Comparison of ENCODE assay signal across 7 mouse cellular contexts in genomic region chr2:29934906-29935599, GRCm38 (mm10). TPM values are rescaled to one million over a fixed set of nuclear protein-coding genes. Genes with fewer than 3 reads are reported as not detected.
DNase-seq lines count a peak whose midpoint lies in the region; ATAC-seq lines count a peak whose summit lies in the region.

Gene Gle1 (plus strand): TSS chr2:29935426.

- peak within 1 kb of the TSS; percentile 97 for H3K4me3 ChIP-seq in intestine, embryonic 16.5 days (ENCODE audit: low read length)
- H3K4me3 ChIP-seq in midbrain, embryonic 11.5 days (ENCODE audit: low read depth, low read length), result peak within 1 kb of the TSS; percentile 65

- H3K27me3 ChIP-seq in intestine, embryonic 16.5 days (replicated peaks; ENCODE audit: control insufficient read depth, insufficient read depth, low read length), result no peaks in the 10 kb centered on the region
- no peaks in the 10 kb centered on the region for H3K27me3 ChIP-seq in midbrain, embryonic 11.5 days (ENCODE audit: control insufficient read depth, insufficient read depth, low read length)

- peaks cover 5% of the 10 kb centered on the region for H3K4me1 ChIP-seq in intestine, embryonic 16.5 days (ENCODE audit: control insufficient read depth, insufficient read depth, low read length)
- peaks cover 4% of the 10 kb centered on the region; the same call in 1 of the 2 replicates for H3K4me1 ChIP-seq in midbrain, embryonic 11.5 days (ENCODE audit: control insufficient read depth, insufficient read depth, low read length)

- ATAC-seq in intestine, embryonic 16.5 days, result peak; percentile 98
- peak; percentile 96 for ATAC-seq in midbrain, embryonic 11.5 days (ENCODE audit: low FRiP score)

- intact Hi-C loops in left cerebral cortex, postnatal 36 days (cut with DNase I), result loop anchor here (1.0 kb wide), 1 partner anchor 42 kb away; no protein-coding TSS in a partner anchor

- WGBS in intestine, embryonic 16.5 days, result 3% methylated on average over 44 of the region's 44 CpGs
- WGBS in midbrain, embryonic 11.5 days, result 4% methylated on average over 44 of the region's 44 CpGs

- peak within 1 kb of the TSS; percentile 80 for H3K9ac ChIP-seq in intestine, embryonic 16.5 days (ENCODE audit: low read depth, low read length)
- H3K9ac ChIP-seq in midbrain, embryonic 11.5 days (ENCODE audit: low read length), result peak within 1 kb of the TSS; percentile 68

- peaks cover 3% of the 10 kb centered on the region; the same call in 1 of the 2 replicates for H3K36me3 ChIP-seq in intestine, embryonic 16.5 days (ENCODE audit: control insufficient read depth, insufficient read depth, low read length)
- peaks cover 14% of the 10 kb centered on the region for H3K36me3 ChIP-seq in midbrain, embryonic 11.5 days (ENCODE audit: control insufficient read depth, insufficient read depth, low read length)

- peak; percentile 94 for DNase-seq in adrenal gland, adult 8-10 months
- peak; percentile 97 for DNase-seq in embryo, embryonic 9.5 days (ENCODE audit: extremely low spot score)
- DNase-seq in gastrocnemius, postnatal 4 days (ENCODE audit: low spot score in 2 of 2), result peak; percentile 96 to 97
- DNase-seq in left cerebral cortex, postnatal 36 days (ENCODE audit: low spot score in 2 of 2), result peak; percentile 96
- DNase-seq in midbrain, embryonic 11.5 days (ENCODE audit: low spot score, missing footprints), result peak; percentile 100
- DNase-seq in skeletal muscle tissue, adult 2 months (ENCODE audit: low read depth, low spot score), result peak; percentile 88

- H3K27ac ChIP-seq in intestine, embryonic 16.5 days (ENCODE audit: low read length), result peak within 1 kb of the TSS; percentile 87
- peak within 1 kb of the TSS; percentile 45; the same call in 1 of the 2 replicates for H3K27ac ChIP-seq in midbrain, embryonic 11.5 days (ENCODE audit: low read depth, low read length)

- H3K9me3 ChIP-seq in intestine, embryonic 16.5 days (ENCODE audit: control insufficient read depth, low read length), result no peaks in the 10 kb centered on the region
- H3K9me3 ChIP-seq in midbrain, embryonic 11.5 days (ENCODE audit: control insufficient read depth, low read length), result no peaks in the 10 kb centered on the region

- H3K4me2 ChIP-seq in intestine, embryonic 16.5 days (ENCODE audit: low read depth, low read length), result peak within 1 kb of the TSS; percentile 71
- H3K4me2 ChIP-seq in midbrain, embryonic 11.5 days, result peak within 1 kb of the TSS; percentile 57

RNA-seq across cellular contexts. Expression of gene Gle1, which starts in this region (rescaled TPM):
- 10 to 100 TPM; 34.7 to 56.4 (median 43.6) TPM for total RNA-seq in adrenal gland, adult 8-10 months (2022)
- total RNA-seq in gastrocnemius, postnatal 4 days (2021), result 10 to 100 TPM; 30.4 to 32.6 TPM
- polyA plus RNA-seq in intestine, embryonic 16.5 days (2015; fragmentation: Nextera tagmentation; extraction: Ambion mirVana), result 38.2 and 44.6 TPM in 2 replicates
- total RNA-seq in left cerebral cortex, postnatal 36 days (2021), result 10 to 100 TPM; 42.7 to 49.0 TPM
- polyA plus RNA-seq in midbrain, embryonic 11.5 days (2014; fragmentation: Nextera tagmentation; extraction: Ambion mirVana), result 52.5 and 57.4 TPM in 2 replicates

Comparison
In these comparisons a context has a peak if more than half of its experiments do, and no peak if none do; other contexts are left out.
1. Peak in every context shown above with its lines: DNase-seq, ATAC-seq, H3K4me3 ChIP-seq and H3K27ac ChIP-seq.